Mouse (Mus musculus) ES-Bruce4 (cell line): ENCODE data around the gene Lce3b. TPM values are rescaled to one million over a fixed set of nuclear protein-coding genes. Genes with fewer than 3 reads are reported as not detected.

Experiments used
- H3K27ac ChIP-seq: 2 replicates; pipeline ENCODE4 v1.5.1; 2012; ENCODE audit warnings: low read length, inconsistent platforms; ENCODE audit not compliant: insufficient read depth
- H3K27me3 ChIP-seq: 2 replicates; pipeline ENCODE4 v1.6.1; 2012; ENCODE audit warnings: mild to moderate bottlenecking, low read length, inconsistent platforms; ENCODE audit not compliant: control insufficient read depth, poor library complexity, insufficient read depth, severe bottlenecking
- H3K36me3 ChIP-seq: 2 replicates; pipeline ENCODE4 v1.6.1; 2012; ENCODE audit warnings: inconsistent platforms, mild to moderate bottlenecking, low read length, moderate library complexity; ENCODE audit not compliant: control insufficient read depth, poor library complexity, insufficient read depth, severe bottlenecking
- H3K4me1 ChIP-seq: one replicate; pipeline ENCODE4 v1.8.1; 2011; ENCODE audit warnings: low read length; ENCODE audit not compliant: control insufficient read depth, insufficient read depth
- H3K4me3 ChIP-seq: 2 replicates; pipeline ENCODE4 v1.5.1; 2011; ENCODE audit warnings: low read depth, mild to moderate bottlenecking, low read length
- H3K9ac ChIP-seq: 2 replicates; pipeline ENCODE4 v1.6.1; 2012; ENCODE audit warnings: low read depth, mild to moderate bottlenecking, inconsistent platforms; ENCODE audit not compliant: poor library complexity, severe bottlenecking
- H3K9me3 ChIP-seq: replicated peaks from 2 replicates; pipeline ENCODE4 v1.6.1; 2012; ENCODE audit warnings: mild to moderate bottlenecking, low read length, inconsistent platforms; ENCODE audit not compliant: control insufficient read depth, poor library complexity, insufficient read depth, severe bottlenecking
- CTCF ChIP-seq: IDR thresholded peaks from one replicate; pipeline ENCODE4 v1.8.1; 2011; ENCODE audit warnings: low read depth, low read length
- EP300 ChIP-seq: IDR thresholded peaks from 2 replicates; pipeline ENCODE4 v1.6.1; 2011; ENCODE audit warnings: low read depth, low read length; ENCODE audit not compliant: insufficient read depth
- POLR2A ChIP-seq: IDR thresholded peaks from one replicate; pipeline ENCODE4 v1.8.1; 2011; ENCODE audit warnings: low read length; ENCODE audit not compliant: insufficient read depth
- polyA plus RNA-seq: library from polyadenylated mRNA; stranded (reverse); fragments of >200 nt; gene quantifications from 2 replicates; pipeline ENCODE4 v1.2.4, GENCODE M21; 2011; ENCODE audit warnings: low read depth; ENCODE audit not compliant: missing spikeins, insufficient read depth, insufficient read length

Lce3b gene
- polyA plus RNA-seq = not detected in 2 replicates

DNA sequence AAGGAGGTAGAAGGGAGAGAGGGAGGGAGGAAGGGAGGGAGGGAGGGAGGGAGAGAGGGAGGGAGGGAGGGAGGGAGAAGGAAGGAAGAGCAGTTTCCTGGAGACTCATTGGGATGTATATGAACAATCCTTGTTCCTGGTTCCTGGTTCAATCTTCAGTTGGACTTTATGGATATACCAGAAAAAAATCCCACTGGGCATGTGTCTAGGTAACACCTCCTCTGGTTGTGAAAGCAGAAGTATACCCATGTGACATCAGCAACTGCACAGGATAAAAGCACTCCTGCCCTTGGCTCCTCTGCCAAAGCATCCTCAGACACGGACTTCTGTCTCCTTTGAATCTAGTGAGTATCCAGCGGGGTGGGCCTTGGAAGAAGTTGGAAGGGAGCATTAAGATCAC lies at the start of gene Lce3b:
TSS of gene Lce3b (plus strand) at position 301 of the 400 bp plus-strand sequence.
- no peak within 1 kb of the TSS for H3K27ac ChIP-seq
- H3K27me3 ChIP-seq = no peaks in the 10 kb centered on the region; the same call in 1 of the 2 replicates
- no peak for TF ChIP-seq EP300
- TF ChIP-seq POLR2A = no peak
- TF ChIP-seq CTCF = no peak

DNA sequence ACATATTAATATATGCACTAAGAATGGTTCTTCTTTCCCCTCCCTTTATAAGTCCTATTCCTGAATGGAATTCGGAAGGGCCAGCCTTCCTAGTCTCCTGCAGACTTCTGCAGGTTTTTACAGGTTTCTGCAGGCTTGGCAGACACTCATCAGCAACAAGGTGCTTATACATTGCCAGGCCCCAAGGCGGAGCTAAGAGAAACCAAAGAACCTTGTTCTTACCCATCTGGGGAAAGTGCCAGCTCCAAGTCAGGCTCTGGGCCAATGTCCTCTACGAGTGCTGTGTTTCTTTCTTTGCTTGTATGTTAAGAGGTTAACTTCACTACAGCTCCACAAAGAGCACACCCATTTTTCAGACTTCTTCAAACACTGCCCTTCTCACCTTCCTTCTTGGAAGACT lies 38.7 kb upstream of the Lce3b start:
- Histone ChIP-seq H3K36me3 (no peaks in the 10 kb centered on the region), H3K9ac (no peak overlapping the region), H3K9me3 (no peaks in the 10 kb centered on the region), H3K4me3 (no peak overlapping the region), H3K27ac (no peak overlapping the region), H3K4me1 (no peaks in the 10 kb centered on the region), H3K27me3 (no peaks in the 10 kb centered on the region)
- no peak for TF ChIP-seq POLR2A
- no peak for TF ChIP-seq EP300
- no peak for TF ChIP-seq CTCF

More for the DNA sequence above, at the start of gene Lce3b:
- Histone ChIP-seq H3K36me3 (no peaks in the 10 kb centered on the region), H3K9me3 (no peaks in the 10 kb centered on the region), H3K4me1 (no peaks in the 10 kb centered on the region), H3K4me3 (no peak within 1 kb of the TSS), H3K9ac (no peak within 1 kb of the TSS)

DNA sequence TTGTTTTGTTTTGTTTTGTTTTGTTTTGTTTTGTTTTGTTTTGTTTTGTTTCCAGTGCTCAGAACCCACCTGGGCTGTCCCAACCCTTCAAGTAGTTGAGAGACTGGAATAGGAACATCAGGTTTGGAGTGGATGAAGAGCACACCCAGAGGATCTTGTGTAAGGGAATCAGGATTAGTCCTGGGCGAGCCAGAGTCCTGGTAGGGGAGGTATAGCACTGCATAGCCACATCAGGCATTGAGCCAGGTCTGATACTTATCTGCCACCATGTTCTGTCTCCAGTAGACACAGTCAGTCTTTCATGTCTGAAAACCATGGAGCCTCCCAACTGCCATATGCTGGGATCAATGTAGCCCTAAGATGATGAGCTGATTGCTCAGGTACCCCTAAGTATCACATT lies 38.3 kb upstream of the Lce3b start:
- H3K9me3 ChIP-seq = no peaks in the 10 kb centered on the region
- H3K4me3 ChIP-seq = no peak overlapping the region
- no peaks in the 10 kb centered on the region for H3K36me3 ChIP-seq
- H3K27ac ChIP-seq = no peak overlapping the region
- no peak for TF ChIP-seq EP300
- TF ChIP-seq POLR2A = no peak
- TF ChIP-seq CTCF = no peak
- no peak overlapping the region for H3K9ac ChIP-seq
- H3K4me1 ChIP-seq = no peaks in the 10 kb centered on the region
- no peaks in the 10 kb centered on the region for H3K27me3 ChIP-seq

DNA sequence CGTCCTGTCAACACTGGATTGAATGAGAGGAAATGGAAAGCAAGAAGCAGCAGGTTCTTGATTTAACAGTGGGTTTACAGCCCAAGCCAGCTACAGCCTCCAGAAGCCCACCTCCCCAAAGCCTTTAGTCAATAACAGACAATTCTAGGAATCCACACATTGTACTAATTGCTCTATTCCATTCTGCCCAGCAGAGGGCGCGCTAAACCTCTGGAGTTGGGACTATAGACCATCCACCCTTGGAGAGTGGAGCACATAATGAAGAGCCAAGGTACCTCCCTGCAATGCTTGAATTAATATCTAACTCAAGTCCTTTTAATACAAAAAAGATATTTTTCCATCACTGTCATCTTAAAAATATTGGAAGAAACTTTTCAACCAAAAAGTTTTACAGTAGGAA lies 29.8 kb upstream of the Lce3b start:
- Histone ChIP-seq H3K36me3 (no peaks in the 10 kb centered on the region), H3K9ac (no peak overlapping the region), H3K27me3 (no peaks in the 10 kb centered on the region), H3K27ac (no peak overlapping the region), H3K4me3 (no peak overlapping the region), H3K9me3 (no peaks in the 10 kb centered on the region), H3K4me1 (no peaks in the 10 kb centered on the region)
- TF ChIP-seq EP300 (no peak), CTCF (peak; percentile 62)

DNA sequence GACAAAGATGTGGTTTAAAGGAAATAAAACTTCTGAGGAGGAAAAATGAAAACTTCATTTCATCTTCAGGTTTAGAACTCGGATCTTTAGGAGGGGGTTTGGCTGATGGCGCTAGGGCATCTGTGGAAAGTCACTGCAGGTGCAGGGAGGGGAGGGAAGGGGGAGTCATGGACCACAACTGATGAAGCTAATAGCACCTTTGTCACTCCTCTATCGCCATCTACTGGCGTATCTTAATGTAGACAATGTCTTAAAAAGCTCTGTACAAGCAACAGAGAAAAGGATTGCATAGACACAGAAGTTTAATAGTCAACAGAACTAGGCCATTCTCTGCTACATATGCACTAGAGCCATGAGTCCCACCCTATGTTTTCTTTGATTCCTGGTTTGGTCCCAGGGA lies 29.1 kb upstream of the Lce3b start:
- Histone ChIP-seq H3K36me3 (no peaks in the 10 kb centered on the region), H3K4me1 (no peaks in the 10 kb centered on the region), H3K4me3 (no peak overlapping the region), H3K9ac (no peak overlapping the region), H3K27me3 (no peaks in the 10 kb centered on the region), H3K9me3 (no peaks in the 10 kb centered on the region), H3K27ac (no peak overlapping the region)
- TF ChIP-seq EP300 (no peak), CTCF (peak; percentile 20)

DNA sequence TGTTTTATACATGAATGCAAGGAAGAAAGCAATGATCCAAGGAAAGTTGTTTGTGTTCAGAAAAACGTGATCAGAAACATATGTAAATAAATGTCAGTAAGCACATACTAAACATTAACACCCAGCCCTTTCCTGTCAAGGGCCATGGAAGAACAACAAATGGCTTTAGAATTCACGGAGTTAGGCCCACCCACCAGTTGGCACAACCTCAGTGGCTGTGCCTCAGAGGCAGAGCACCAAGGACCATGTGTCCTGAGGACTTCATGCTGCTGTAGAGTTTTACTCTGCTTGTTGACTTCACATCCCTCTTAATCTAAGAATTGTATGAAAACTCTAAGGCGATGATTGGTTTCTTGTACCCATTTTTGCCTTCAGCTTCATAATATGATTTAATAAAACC lies 27.6 kb upstream of the Lce3b start:
- no peaks in the 10 kb centered on the region for H3K4me1 ChIP-seq
- TF ChIP-seq EP300 = no peak
- no peak for TF ChIP-seq POLR2A
- no peak for TF ChIP-seq CTCF
- H3K27me3 ChIP-seq = no peaks in the 10 kb centered on the region
- H3K9ac ChIP-seq = no peak overlapping the region
- H3K9me3 ChIP-seq = no peaks in the 10 kb centered on the region
- no peaks in the 10 kb centered on the region for H3K36me3 ChIP-seq
- no peak overlapping the region for H3K27ac ChIP-seq
- H3K4me3 ChIP-seq = no peak overlapping the region

DNA sequence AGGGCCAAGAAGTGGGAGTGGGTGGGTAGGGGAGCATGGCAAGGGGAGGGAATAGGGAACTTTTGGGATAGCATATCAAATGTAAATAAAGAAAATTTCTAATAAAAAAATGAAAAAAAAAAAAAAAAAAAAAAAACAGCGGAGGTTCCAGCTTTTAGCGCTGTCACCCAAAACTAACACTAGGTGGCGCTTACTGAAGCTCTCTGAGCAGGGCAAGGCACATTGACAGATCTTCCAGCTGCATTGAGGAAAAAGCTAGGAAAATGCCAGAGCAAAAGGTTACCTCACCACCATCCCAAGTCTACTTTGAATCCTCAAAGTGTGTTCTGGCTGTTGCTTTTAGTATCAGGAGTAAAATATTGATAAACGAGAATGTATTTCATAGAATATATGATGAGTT lies 25.2 kb upstream of the Lce3b start:
- TF ChIP-seq POLR2A (no peak), CTCF (peak; percentile 41)
- Histone ChIP-seq H3K4me1 (no peaks in the 10 kb centered on the region), H3K27ac (no peak overlapping the region), H3K9ac (no peak overlapping the region), H3K27me3 (no peaks in the 10 kb centered on the region), H3K36me3 (no peaks in the 10 kb centered on the region), H3K9me3 (no peaks in the 10 kb centered on the region), H3K4me3 (no peak overlapping the region)
